Mouse (Mus musculus): Measurements from ENCODE around the gene BC048562.

DNA sequence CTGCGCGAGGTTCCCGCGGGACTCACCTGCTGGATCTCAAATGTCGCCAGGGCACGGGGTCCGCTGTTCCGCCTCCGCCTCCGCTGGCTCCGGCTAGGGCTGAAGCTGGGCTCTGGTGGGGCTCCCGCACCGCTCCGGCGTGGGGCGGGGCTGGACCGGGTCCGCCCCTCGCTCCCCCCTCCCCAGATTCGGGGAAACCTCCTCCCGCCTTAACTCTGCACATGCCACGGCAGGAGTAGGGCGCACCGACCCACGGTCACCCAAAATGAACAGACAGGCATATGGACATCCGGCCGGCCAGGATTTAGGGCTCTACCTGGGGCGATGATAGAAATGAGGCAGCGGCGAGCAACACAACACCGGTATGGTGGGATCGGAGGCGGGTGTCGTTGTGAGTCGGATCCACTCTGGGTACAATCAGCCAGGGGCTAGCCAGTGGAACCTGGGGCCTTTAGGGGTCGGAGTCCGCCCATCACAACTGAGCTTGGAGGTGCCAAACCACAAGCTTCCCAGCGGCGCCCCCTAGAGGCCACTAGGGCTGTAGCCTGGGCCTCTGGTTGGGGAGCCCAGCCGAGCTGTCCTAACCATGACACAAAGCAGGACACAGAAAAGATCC lies 16.1 kb downstream of the BC048562 start:
- TF ChIP-seq CTCF (IDR thresholded peaks at IDR 0.05) (peak; percentile 100), POLR2A (IDR thresholded peaks at IDR 0.05; ENCODE audit: insufficient read depth, low read depth, low read length) (no peak)
